Mouse (Mus musculus): ENCODE data around the gene Olfr1383. TPM values are rescaled to one million over a fixed set of nuclear protein-coding genes. Genes with fewer than 3 reads are reported as not detected.
"Not testable (repeated sequence)": the region's sequence is repeated elsewhere in the genome, so short reads cannot be mapped to it uniquely, and the experiment has no call there.

Gene Olfr1383
- total RNA-seq (2015) (not detected in 2 replicates), total RNA-seq (2017) (not detected in 2 replicates)

GRCm38 (mm10) chr11:49519348-49519747 lies at the start of gene Olfr1383:
Olfr1383 (plus strand) TSS chr11:49519648.
- ATAC-seq (ENCODE audit: poor library complexity, severe bottlenecking), result no peak

GRCm38 (mm10) chr11:49485973-49486372 lies 33.5 kb upstream of the Olfr1383 start:
- no peak for ATAC-seq (ENCODE audit: poor library complexity, severe bottlenecking)

GRCm38 (mm10) chr11:49488770-49489169 lies 30.7 kb upstream of the Olfr1383 start, which contains the start of gene Olfr1385:
Olfr1385 (plus strand) TSS chr11:49489070.
- not testable (repeated sequence) for ATAC-seq (ENCODE audit: poor library complexity, severe bottlenecking)

GRCm38 (mm10) chr11:49518086-49518485 lies 1.4 kb upstream of the Olfr1383 start:
- no peak for ATAC-seq (ENCODE audit: poor library complexity, severe bottlenecking)

- no peak for ATAC-seq (ENCODE audit: poor library complexity, severe bottlenecking)
Measured at GRCm38 (mm10) chr11:49527947-49528346, 8.5 kb downstream of the Olfr1383 start, which contains the start of gene Olfr1382. Olfr1382 (plus strand) TSS chr11:49528247.

- no peak for ATAC-seq (ENCODE audit: poor library complexity, severe bottlenecking)
Measured at GRCm38 (mm10) chr11:49532761-49533160, 13.3 kb downstream of the Olfr1383 start.

GRCm38 (mm10) chr11:49536631-49537030 lies 17.2 kb downstream of the Olfr1383 start:
- not testable (repeated sequence) for ATAC-seq (ENCODE audit: poor library complexity, severe bottlenecking)

- not testable (repeated sequence) for ATAC-seq (ENCODE audit: poor library complexity, severe bottlenecking)
Measured at GRCm38 (mm10) chr11:49543149-49543548, 23.7 kb downstream of the Olfr1383 start, which contains the start of gene Olfr1381. Olfr1381 (plus strand) TSS chr11:49543449.

GRCm38 (mm10) chr11:49554033-49554432 lies 34.6 kb downstream of the Olfr1383 start:
- not testable (repeated sequence) for ATAC-seq (ENCODE audit: poor library complexity, severe bottlenecking)

- not testable (repeated sequence) for ATAC-seq (ENCODE audit: poor library complexity, severe bottlenecking)
Measured at GRCm38 (mm10) chr11:49556578-49556977, 37.1 kb downstream of the Olfr1383 start, which contains the start of gene Olfr1380. Olfr1380 (plus strand) TSS chr11:49556878.

GRCm38 (mm10) chr11:49575054-49575453 lies 55.6 kb downstream of the Olfr1383 start:
- not testable (repeated sequence) for ATAC-seq (ENCODE audit: poor library complexity, severe bottlenecking)

Other genes with a start within 250 kb of the Olfr1383 start
- not detected in 2 replicates for gene Olfr1393, start 241.3 kb upstream of the Olfr1383 start, total RNA-seq (2015)
- not detected in 2 replicates for gene Olfr1393, start 241.3 kb upstream of the Olfr1383 start, total RNA-seq (2017)
- gene Olfr1392, start 234.4 kb upstream of the Olfr1383 start, total RNA-seq (2015), result 0.84 TPM in 1 of 2 replicates, not detected in the other
- not detected in 2 replicates for gene Olfr1392, start 234.4 kb upstream of the Olfr1383 start, total RNA-seq (2017)
- gene Olfr10, start 214.9 kb upstream of the Olfr1383 start, total RNA-seq (2015), result not detected in 2 replicates
- not detected in 2 replicates for gene Olfr10, start 214.9 kb upstream of the Olfr1383 start, total RNA-seq (2017)
- not detected in 2 replicates for gene Olfr1391, start 196.9 kb upstream of the Olfr1383 start, total RNA-seq (2015)
- not detected in 2 replicates for gene Olfr1391, start 196.9 kb upstream of the Olfr1383 start, total RNA-seq (2017)
- gene Olfr1390, start 184.5 kb upstream of the Olfr1383 start, total RNA-seq (2015), result not detected in 2 replicates
- not detected in 2 replicates for gene Olfr1390, start 184.5 kb upstream of the Olfr1383 start, total RNA-seq (2017)
- not detected in 2 replicates for gene Olfr1389, start 96.6 kb upstream of the Olfr1383 start, total RNA-seq (2015)
- not detected in 2 replicates for gene Olfr1389, start 96.6 kb upstream of the Olfr1383 start, total RNA-seq (2017)
- gene Olfr1388, start 83.0 kb upstream of the Olfr1383 start, total RNA-seq (2015), result 0.13 TPM in 1 of 2 replicates, not detected in the other
- 0.29 and 0.65 TPM in 2 replicates for gene Olfr1388, start 83.0 kb upstream of the Olfr1383 start, total RNA-seq (2017)
- not detected in 2 replicates for gene Olfr1387, start 64.3 kb upstream of the Olfr1383 start, total RNA-seq (2015)
- not detected in 2 replicates for gene Olfr1387, start 64.3 kb upstream of the Olfr1383 start, total RNA-seq (2017)
- gene Olfr1386, start 54.6 kb upstream of the Olfr1383 start, total RNA-seq (2015), result not detected in 2 replicates
- gene Olfr1386, start 54.6 kb upstream of the Olfr1383 start, total RNA-seq (2017), result not detected in 2 replicates
- gene Olfr1385, start 30.6 kb upstream of the Olfr1383 start, total RNA-seq (2015), result not detected in 2 replicates
- gene Olfr1385, start 30.6 kb upstream of the Olfr1383 start, total RNA-seq (2017), result not detected in 2 replicates
- gene Olfr1384, start 12.9 kb upstream of the Olfr1383 start, total RNA-seq (2015), result not detected in 2 replicates
- not detected in 2 replicates for gene Olfr1384, start 12.9 kb upstream of the Olfr1383 start, total RNA-seq (2017)
- gene Olfr1382, start 8.6 kb downstream of the Olfr1383 start, total RNA-seq (2015), result not detected in 2 replicates
- gene Olfr1382, start 8.6 kb downstream of the Olfr1383 start, total RNA-seq (2017), result not detected in 2 replicates
- not detected in 2 replicates for gene Olfr1381, start 23.8 kb downstream of the Olfr1383 start, total RNA-seq (2015)
- gene Olfr1381, start 23.8 kb downstream of the Olfr1383 start, total RNA-seq (2017), result not detected in 2 replicates
- not detected in 2 replicates for gene Olfr1380, start 37.2 kb downstream of the Olfr1383 start, total RNA-seq (2015)
- not detected in 2 replicates for gene Olfr1380, start 37.2 kb downstream of the Olfr1383 start, total RNA-seq (2017)
- 0.09 TPM in 1 of 2 replicates, not detected in the other for gene Flt4, start 89.6 kb downstream of the Olfr1383 start, total RNA-seq (2015)
- not detected in 2 replicates for gene Flt4, start 89.6 kb downstream of the Olfr1383 start, total RNA-seq (2017)
- gene Scgb3a1, start 144.0 kb downstream of the Olfr1383 start, total RNA-seq (2015), result not detected in 2 replicates
- gene Scgb3a1, start 144.0 kb downstream of the Olfr1383 start, total RNA-seq (2017), result not detected in 2 replicates
- 65.2 and 67.0 TPM in 2 replicates for gene Cnot6, start 193.1 kb downstream of the Olfr1383 start, total RNA-seq (2015)
- gene Cnot6, start 193.1 kb downstream of the Olfr1383 start, total RNA-seq (2017), result 45.4 and 58.5 TPM in 2 replicates